Mouse (Mus musculus) midbrain, embryonic 11.5 days (tissue): ENCODE measurements around the gene Ralgps1. TPM values are rescaled to one million over a fixed set of nuclear protein-coding genes. Genes with fewer than 3 reads are reported as not detected.
A peak's percentile ranks its signal among the peaks of the same experiment; 100 is the strongest.

Experiments used
- ATAC-seq: fragments of 200-750 bp; cut with Nextera tagmentation; 2 replicates; pipeline ENCODE4 v1.8.0; 2017; ENCODE audit warnings: moderate TSS enrichment, moderate library complexity; ENCODE audit not compliant: low FRiP score
- DNase-seq: peaks from one replicate; pipeline ENCODE4 v3.0.0; 2015; ENCODE audit warnings: low spot score; ENCODE audit errors: missing footprints
- H3K27ac ChIP-seq: fragments of 300-500 bp; sonication (generic); 2 replicates; pipeline ENCODE4 v1.5.1; 2014; ENCODE audit warnings: low read depth, low read length
- H3K27me3 ChIP-seq: fragments of 300-500 bp; sonication (generic); 2 replicates; pipeline ENCODE4 v1.6.1; 2014; ENCODE audit warnings: mild to moderate bottlenecking, low read length, moderate library complexity, mixed read lengths; ENCODE audit not compliant: control insufficient read depth, insufficient read depth
- H3K36me3 ChIP-seq: fragments of 300-500 bp; sonication (generic); 2 replicates; pipeline ENCODE4 v1.6.1; 2014; ENCODE audit warnings: mild to moderate bottlenecking, low read length, moderate library complexity, mixed read lengths; ENCODE audit not compliant: control insufficient read depth, insufficient read depth
- H3K4me1 ChIP-seq: fragments of 300-500 bp; sonication (generic); 2 replicates; pipeline ENCODE4 v1.6.1; 2014; ENCODE audit warnings: low read length; ENCODE audit not compliant: control insufficient read depth, insufficient read depth
- H3K4me2 ChIP-seq: fragments of 300-500 bp; sonication (generic); 2 replicates; pipeline ENCODE4 v1.6.1; 2014; ENCODE audit warnings: mild to moderate bottlenecking, moderate library complexity
- H3K4me3 ChIP-seq: fragments of 300-500 bp; sonication (generic); 2 replicates; pipeline ENCODE4 v1.5.1; 2014; ENCODE audit warnings: low read depth, low read length
- H3K9ac ChIP-seq: fragments of 300-500 bp; sonication (generic); 2 replicates; pipeline ENCODE4 v1.6.1; 2014; ENCODE audit warnings: low read length
- H3K9me3 ChIP-seq: fragments of 300-500 bp; sonication (generic); 2 replicates; pipeline ENCODE4 v1.6.1; 2016; ENCODE audit warnings: low read length; ENCODE audit not compliant: control insufficient read depth
- WGBS: fragments of 180-500 bp; shearing (Covaris S2); extraction: QIAGEN DNeasy Blood & Tissue Kit; methylation state at CpG from one replicate; pipeline ENCODE4 v1.1.7; 2014; 5-methylcytosine and 5-hydroxymethylcytosine counted together
- polyA plus RNA-seq: library from polyadenylated mRNA; unstranded; fragments of >200 nt; fragmentation: Nextera tagmentation; extraction: Ambion mirVana; gene quantifications from 2 replicates; pipeline ENCODE4 v1.2.1, GENCODE M21; 2014

The Ralgps1 gene
- polyA plus RNA-seq, 1 experiment from 2014 or later = 13.8 TPM

DNA sequence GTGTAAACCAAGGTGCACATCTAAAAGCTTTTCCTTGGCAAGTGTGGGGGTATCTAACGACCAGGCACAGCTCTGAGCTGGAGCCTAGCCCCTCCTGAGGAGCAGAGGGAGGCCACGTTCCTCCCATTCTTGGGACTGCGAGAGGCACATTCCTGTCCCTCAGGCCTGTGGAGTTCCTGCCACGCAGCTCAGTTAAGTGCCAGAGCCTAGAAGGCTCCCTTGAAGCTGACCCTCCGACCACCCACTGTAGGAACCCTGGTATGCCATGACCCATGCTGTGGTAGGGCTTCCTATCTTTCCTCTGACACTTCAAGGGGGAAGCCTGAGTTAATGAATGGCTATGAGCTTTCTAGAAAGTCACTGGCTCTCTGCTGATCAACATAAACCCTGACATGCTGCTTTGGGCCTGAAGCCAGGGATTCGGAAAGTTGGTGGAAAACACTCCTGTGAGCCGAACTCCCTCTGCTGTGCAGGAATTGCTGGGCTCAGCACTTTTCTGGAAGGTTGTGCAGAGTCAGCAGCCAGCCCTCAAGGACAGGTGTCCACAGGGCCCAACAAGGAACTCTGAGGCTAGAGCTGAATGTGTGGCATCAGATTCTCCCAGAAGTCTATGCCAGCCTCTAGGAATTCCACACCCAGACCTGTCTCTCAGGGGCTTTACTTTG, 205.4 kb downstream of the Ralgps1 start:
- Histone ChIP-seq H3K4me3 (no peak overlapping the region), H3K4me2 (no peak overlapping the region), H3K9ac (no peak overlapping the region), H3K27ac (no peak overlapping the region), H3K36me3 (no peaks in the 10 kb centered on the region), H3K27me3 (no peaks in the 10 kb centered on the region), H3K4me1 (no peaks in the 10 kb centered on the region), H3K9me3 (no peaks in the 10 kb centered on the region)
- 75% methylated on average over 7 of the region's 7 CpGs for WGBS
- no peak for ATAC-seq
- no peak for DNase-seq

DNA sequence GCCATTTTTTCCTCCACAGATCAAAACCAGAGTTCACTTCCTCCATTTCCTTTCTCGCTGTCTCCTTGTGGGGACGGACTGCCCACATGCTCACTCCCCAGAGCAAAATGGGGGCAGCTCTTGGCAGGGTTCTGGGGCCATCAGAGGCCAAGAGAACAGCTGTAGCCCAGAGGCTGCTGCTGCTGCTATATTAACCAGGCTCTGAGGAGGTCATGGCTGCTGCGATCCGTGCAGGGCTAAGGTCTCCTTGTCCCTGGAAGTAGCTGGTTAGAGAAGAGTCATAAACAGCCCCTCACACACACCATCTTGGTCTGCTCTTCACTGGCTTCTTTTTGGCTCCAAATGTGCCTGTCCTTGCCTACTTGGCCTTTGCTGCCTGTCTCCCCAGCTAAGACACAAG, 206.1 kb downstream of the Ralgps1 start:
- ATAC-seq (no peak), DNase-seq (no peak)
- 76% methylated on average over 4 of the region's 4 CpGs for WGBS
- Histone ChIP-seq H3K4me2 (no peak overlapping the region), H3K27me3 (no peaks in the 10 kb centered on the region), H3K9ac (no peak overlapping the region), H3K4me3 (no peak overlapping the region), H3K9me3 (no peaks in the 10 kb centered on the region), H3K27ac (no peak overlapping the region), H3K4me1 (no peaks in the 10 kb centered on the region), H3K36me3 (no peaks in the 10 kb centered on the region)

DNA sequence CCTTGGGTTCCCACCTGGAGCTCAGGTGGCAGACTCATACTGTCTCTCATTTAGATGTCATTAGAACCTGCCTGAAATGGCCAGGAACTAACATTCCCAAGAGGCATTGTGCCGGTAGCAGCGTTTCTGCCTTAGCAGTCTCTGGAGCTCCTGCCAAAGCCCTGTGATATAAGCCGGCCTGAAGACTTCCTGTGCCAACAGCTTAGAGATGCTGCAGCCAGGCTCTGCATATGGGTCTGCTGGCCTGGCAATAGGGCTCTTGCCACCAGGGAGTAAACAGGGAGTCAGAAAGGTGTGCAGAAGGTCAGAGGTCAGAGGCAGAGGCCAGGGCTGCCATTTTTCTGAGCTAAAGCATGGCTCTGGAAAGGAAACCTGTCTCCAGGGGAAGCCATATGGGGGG, 206.6 kb downstream of the Ralgps1 start:
- Histone ChIP-seq H3K4me2 (no peak overlapping the region), H3K4me1 (no peaks in the 10 kb centered on the region), H3K27ac (no peak overlapping the region), H3K9ac (no peak overlapping the region), H3K4me3 (no peak overlapping the region), H3K27me3 (no peaks in the 10 kb centered on the region), H3K9me3 (no peaks in the 10 kb centered on the region), H3K36me3 (no peaks in the 10 kb centered on the region; the same call in 1 of the 2 replicates)
- ATAC-seq = no peak
- DNase-seq = peak; percentile 33
- WGBS = 85% methylated on average over 3 of the region's 3 CpGs

DNA sequence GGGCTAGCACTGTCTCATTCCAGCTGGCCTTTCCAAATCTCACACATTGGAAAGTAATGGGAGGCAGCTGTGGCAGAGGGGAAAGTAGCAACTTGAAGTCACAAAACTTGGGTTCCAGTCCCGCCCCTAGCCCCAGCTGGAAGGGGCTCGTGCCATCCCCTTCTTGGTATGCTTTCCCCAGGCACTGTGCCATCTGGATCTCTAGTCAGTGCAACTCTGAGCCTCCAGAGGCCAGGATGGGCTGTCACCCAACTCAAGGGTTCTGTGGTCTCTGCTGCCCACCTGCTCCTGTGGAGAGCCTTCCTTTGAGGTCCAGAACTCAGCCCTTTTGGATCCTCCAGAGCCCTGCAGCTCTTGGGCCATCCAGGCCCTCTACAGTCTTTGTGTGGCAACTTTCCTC, 209.2 kb downstream of the Ralgps1 start:
- H3K27ac ChIP-seq = no peak overlapping the region
- H3K4me2 ChIP-seq = no peak overlapping the region
- no peaks in the 10 kb centered on the region for H3K9me3 ChIP-seq
- no peak overlapping the region for H3K9ac ChIP-seq
- WGBS = 89% methylated on average over 2 of the region's 2 CpGs
- no peaks in the 10 kb centered on the region; the same call in 1 of the 2 replicates for H3K36me3 ChIP-seq
- no peaks in the 10 kb centered on the region for H3K4me1 ChIP-seq
- H3K27me3 ChIP-seq = no peaks in the 10 kb centered on the region
- DNase-seq (no peak), ATAC-seq (no peak)
- H3K4me3 ChIP-seq = no peak overlapping the region

DNA sequence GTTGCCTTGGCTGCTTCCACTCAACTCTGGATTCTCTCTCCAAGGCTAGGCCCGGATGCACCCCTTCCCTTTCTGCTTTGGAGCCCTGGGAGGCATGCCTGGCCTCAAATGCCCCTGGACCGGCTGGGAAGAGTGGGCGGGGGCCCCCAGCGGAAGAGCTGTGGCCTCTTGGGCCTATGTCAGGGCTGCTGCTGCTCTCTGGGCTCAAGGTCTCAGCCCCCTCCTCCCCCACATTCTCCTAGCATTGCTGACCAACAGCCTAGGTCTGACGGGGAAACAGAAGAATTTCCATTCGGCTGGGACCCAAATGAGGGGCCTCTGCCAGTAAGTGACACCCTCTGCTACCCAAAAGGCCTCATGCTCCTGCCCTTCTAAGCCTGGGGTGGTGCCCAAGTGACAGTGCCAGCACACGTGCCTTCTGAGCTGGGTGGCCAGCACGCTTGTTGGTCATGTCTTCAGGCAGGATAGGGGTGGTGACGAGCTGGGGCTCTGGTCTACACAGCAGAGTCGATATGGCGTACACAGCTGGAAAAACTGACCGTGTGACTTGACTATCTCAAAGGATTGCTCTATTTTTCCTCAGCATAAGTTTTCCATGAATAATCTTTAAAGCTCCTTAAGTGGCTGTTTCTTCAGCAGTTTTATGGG, 210.8 kb downstream of the Ralgps1 start:
- Histone ChIP-seq H3K4me3 (no peak overlapping the region), H3K4me2 (no peak overlapping the region), H3K27ac (no peak overlapping the region), H3K9ac (no peak overlapping the region), H3K36me3 (no peaks in the 10 kb centered on the region; the same call in 1 of the 2 replicates), H3K27me3 (no peaks in the 10 kb centered on the region), H3K9me3 (no peaks in the 10 kb centered on the region), H3K4me1 (no peaks in the 10 kb centered on the region)
- ATAC-seq = no peak
- WGBS = 80% methylated on average over 12 of the region's 12 CpGs
- DNase-seq = no peak

DNA sequence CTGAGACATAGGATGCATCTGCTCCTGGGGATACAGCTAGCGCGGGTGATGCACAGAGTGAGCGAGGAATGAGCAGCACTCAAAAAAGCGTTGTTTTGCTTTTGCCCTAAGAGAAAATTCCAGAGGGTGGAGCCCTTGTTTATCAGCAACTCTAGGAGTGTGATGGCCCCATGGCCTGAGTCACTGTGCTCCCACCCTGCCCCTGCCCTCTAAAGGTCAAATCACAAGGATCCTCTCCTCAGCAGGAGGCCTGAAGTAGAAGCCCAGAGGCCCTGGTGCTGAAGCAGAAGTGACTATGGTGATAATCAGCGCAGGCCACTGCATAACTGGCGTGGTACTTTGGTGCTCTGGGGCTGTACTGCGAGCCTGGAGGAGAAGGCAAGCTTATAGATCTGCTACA, 211.7 kb downstream of the Ralgps1 start:
- Histone ChIP-seq H3K27me3 (no peaks in the 10 kb centered on the region), H3K9ac (no peak overlapping the region), H3K4me2 (no peak overlapping the region), H3K4me3 (no peak overlapping the region), H3K4me1 (no peaks in the 10 kb centered on the region), H3K9me3 (no peaks in the 10 kb centered on the region), H3K36me3 (no peaks in the 10 kb centered on the region; the same call in 1 of the 2 replicates), H3K27ac (no peak overlapping the region)
- 81% methylated on average over 7 of the region's 7 CpGs for WGBS
- DNase-seq (no peak), ATAC-seq (no peak)

DNA sequence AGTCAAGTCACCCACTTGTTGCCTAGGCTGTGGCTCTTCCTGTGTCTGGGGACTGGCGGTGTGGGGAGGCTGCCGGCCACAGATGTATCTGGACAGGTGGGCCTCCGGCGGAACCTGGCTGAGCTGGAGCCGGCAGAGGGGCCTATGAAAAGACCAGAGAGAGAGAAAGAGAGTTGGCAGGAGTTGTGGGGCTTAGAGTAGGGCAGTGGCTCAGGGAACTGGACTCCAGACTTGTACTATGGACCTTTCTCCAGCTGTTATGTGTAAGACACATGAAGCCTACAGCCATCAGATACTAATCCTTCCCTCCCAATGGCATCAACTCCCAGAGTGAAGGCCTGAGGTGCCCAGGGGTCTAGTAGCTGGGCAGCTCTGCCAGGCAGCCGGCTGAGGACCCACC, 212.4 kb downstream of the Ralgps1 start:
- H3K27ac ChIP-seq = no peak overlapping the region
- H3K9me3 ChIP-seq = no peaks in the 10 kb centered on the region
- ATAC-seq (no peak), DNase-seq (no peak)
- H3K36me3 ChIP-seq = no peaks in the 10 kb centered on the region; the same call in 1 of the 2 replicates
- 89% methylated on average over 6 of the region's 6 CpGs for WGBS
- no peak overlapping the region for H3K4me2 ChIP-seq
- no peak overlapping the region for H3K9ac ChIP-seq
- no peak overlapping the region for H3K4me3 ChIP-seq
- H3K27me3 ChIP-seq = no peaks in the 10 kb centered on the region
- H3K4me1 ChIP-seq = no peaks in the 10 kb centered on the region

DNA sequence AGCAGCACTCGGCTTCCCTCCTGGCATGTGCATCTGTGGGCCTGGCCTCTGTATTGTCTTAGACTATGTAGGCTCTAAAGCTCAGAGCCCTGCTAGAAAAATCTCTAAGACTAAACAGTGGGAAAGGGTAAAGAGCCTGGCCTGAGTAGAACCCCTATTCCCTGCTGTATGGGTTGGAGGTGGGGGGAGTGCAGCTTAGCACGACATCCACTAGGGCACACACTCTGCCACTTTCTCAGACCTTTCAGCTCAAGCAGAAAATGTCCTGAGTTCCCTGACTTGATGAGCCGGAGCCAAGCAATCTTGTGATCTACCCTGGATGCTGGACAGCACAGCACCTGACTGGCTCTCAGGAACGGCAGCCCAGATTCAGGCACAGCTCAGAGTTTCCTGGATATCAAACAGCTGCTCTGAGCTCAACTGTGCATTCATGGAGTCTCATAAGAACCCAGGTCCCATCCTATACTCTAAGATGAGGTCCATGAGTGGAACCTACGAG, 215.0 kb downstream of the Ralgps1 start:
- no peak overlapping the region for H3K4me2 ChIP-seq
- ATAC-seq = no peak
- H3K9ac ChIP-seq = no peak overlapping the region
- H3K36me3 ChIP-seq = no peaks in the 10 kb centered on the region; the same call in 1 of the 2 replicates
- H3K4me3 ChIP-seq = no peak overlapping the region
- H3K4me1 ChIP-seq = no peaks in the 10 kb centered on the region
- H3K9me3 ChIP-seq = no peaks in the 10 kb centered on the region
- no peak for DNase-seq
- H3K27me3 ChIP-seq = no peaks in the 10 kb centered on the region
- WGBS = 79% methylated on average over 5 of the region's 5 CpGs
- no peak overlapping the region for H3K27ac ChIP-seq

DNA sequence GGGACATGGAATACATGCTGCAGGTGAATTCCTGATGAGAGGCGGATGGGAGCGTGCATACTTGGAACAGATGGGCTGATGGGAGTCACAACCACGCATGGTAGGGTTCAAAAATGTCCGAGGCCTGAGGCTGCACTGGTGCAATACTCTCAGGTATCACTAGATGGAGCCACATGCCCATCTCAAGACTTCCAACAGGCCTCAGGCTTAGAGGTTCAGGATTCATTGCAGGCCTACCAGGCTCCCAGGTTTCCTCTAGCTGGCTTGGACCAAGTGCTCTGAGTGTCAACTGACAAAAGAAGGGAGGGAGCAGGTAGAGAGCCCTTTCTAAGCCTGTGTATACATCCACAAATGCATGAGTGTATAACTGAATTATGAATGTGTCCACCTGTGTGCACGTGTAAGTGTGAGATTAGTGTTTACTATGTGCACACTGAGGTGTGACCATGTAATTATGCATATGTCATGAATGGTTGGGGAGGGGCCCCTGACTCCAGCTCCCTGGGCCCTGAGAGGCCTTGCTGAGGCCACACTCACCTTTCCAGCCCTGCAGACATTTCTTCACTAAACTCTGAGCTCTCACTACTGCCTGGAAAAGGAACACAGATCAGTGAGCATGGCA, 216.4 kb downstream of the Ralgps1 start:
- WGBS = 36% methylated on average over 5 of the region's 5 CpGs

More for the DNA sequence above, 216.4 kb downstream of the Ralgps1 start:
- Histone ChIP-seq H3K36me3 (no peaks in the 10 kb centered on the region; the same call in 1 of the 2 replicates), H3K4me1 (no peaks in the 10 kb centered on the region), H3K27ac (no peak overlapping the region), H3K4me3 (no peak overlapping the region), H3K9ac (no peak overlapping the region), H3K27me3 (no peaks in the 10 kb centered on the region), H3K9me3 (no peaks in the 10 kb centered on the region), H3K4me2 (no peak overlapping the region)
- peak; percentile 63 for ATAC-seq
- DNase-seq = peak; percentile 98
